Mouse (Mus musculus): Measurements from ENCODE around the gene Stk19. TPM values are rescaled to one million over a fixed set of nuclear protein-coding genes. Genes with fewer than 3 reads are reported as not detected.
"Not testable (repeated sequence)": the region's sequence is repeated elsewhere in the genome, so short reads cannot be mapped to it uniquely, and the experiment has no call there.

The Stk19 gene
- polyA plus RNA-seq, 1 experiment, result 35.9 TPM

DNA sequence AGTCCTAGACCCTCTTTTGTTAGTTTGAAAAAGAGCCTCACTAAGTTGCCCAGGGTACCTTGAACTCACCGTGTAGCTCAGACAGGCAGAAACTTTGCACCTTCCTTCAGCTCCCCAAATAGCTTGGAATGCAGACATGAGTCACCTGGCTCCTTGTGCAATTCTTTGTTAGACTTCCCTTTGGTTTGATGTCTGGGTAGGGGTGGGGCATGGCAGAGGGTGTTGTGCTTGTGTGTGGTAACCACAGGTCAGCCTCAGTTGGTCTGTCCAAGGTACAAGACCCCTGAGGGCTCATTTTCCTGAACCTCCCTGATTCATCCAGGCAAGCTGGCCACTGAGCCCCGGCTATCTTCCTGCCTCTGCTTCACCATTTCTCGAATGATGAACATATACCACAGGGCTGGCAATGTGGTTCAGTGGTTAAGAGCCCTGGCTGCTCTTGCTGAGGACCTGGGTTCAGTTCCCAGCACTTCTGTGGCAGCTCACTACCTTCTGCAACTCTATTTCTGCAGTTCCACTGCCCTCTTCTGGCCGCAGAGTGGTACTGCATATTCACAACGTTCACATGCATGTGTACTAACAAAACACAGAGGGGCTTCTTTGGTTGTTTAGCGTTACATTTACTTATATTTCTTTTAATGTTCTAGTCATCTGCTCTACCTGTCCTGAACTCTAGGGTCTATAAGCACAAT is 31.7 kb downstream of the Stk19 start:
- H3ac ChIP-seq (ENCODE audit: control insufficient read depth, insufficient read length, low read depth), result no peak overlapping the region
- no peak for TF ChIP-seq MAX (IDR thresholded peaks at IDR 0.05)
- no peak for TF ChIP-seq MYOG (IDR thresholded peaks at IDR 0.05; ENCODE audit: control insufficient read depth, extremely low read depth, insufficient read length)
- TF ChIP-seq CEBPB (IDR thresholded peaks at IDR 0.05; ENCODE audit: low read depth), result no peak
- TF ChIP-seq CTCF (IDR thresholded peaks at IDR 0.05; ENCODE audit: control insufficient read depth, insufficient read depth, insufficient read length), result no peak
- TF ChIP-seq MYOD1 (IDR thresholded peaks at IDR 0.05; ENCODE audit: control insufficient read depth, insufficient read length, low read depth), result no peak
- TF ChIP-seq USF1 (IDR thresholded peaks at IDR 0.05; ENCODE audit: low read depth), result no peak
- TF ChIP-seq FOSL1 (IDR thresholded peaks at IDR 0.05; ENCODE audit: insufficient read depth, low read length, poor library complexity, severe bottlenecking), result no peak
- no peaks in the 10 kb centered on the region for H3K79me2 ChIP-seq (ENCODE audit: control insufficient read depth, insufficient read depth)
- no peaks in the 10 kb centered on the region for H3K36me3 ChIP-seq (ENCODE audit: control insufficient read depth, insufficient read depth)
- no peak overlapping the region for H3K4me3 ChIP-seq (ENCODE audit: insufficient read depth, poor library complexity, severe bottlenecking)
- no peaks in the 10 kb centered on the region for H3K79me3 ChIP-seq (ENCODE audit: low read depth)
- H3K27me3 ChIP-seq (ENCODE audit: control insufficient read depth, insufficient read depth, insufficient read length), result peaks cover 3% of the 10 kb centered on the region

DNA sequence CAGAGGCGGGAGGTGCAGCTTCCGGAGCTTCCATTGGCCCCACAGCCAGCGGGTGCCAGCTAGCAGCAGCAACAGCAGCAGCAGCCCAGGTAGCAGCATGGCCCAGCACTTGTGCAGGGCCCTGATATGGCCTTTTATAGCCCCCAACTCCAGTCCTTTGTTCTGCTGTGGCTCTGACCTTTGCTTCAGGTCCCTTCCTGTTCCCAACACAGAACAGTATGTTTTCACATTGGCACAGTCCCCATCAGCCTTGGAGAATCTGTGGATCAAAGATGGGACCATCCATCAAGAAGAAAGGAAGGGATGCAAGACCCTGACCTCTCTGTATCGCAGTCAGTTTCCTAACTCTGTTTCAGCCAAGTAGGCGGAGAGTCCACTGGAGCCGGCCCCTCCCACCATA is 32.4 kb downstream of the Stk19 start, which contains the start of gene Cyp21a1:
Gene Cyp21a1 (minus strand): TSS at position 261 of the 400 bp plus-strand sequence.
- not testable (repeated sequence) for H3ac ChIP-seq (ENCODE audit: control insufficient read depth, insufficient read length, low read depth); H3K4me3 ChIP-seq (ENCODE audit: insufficient read depth, poor library complexity, severe bottlenecking); H3K27me3 ChIP-seq (ENCODE audit: control insufficient read depth, insufficient read depth, insufficient read length); H3K79me3 ChIP-seq (ENCODE audit: low read depth); H3K36me3 ChIP-seq (ENCODE audit: control insufficient read depth, insufficient read depth); H3K79me2 ChIP-seq (ENCODE audit: control insufficient read depth, insufficient read depth)

DNA sequence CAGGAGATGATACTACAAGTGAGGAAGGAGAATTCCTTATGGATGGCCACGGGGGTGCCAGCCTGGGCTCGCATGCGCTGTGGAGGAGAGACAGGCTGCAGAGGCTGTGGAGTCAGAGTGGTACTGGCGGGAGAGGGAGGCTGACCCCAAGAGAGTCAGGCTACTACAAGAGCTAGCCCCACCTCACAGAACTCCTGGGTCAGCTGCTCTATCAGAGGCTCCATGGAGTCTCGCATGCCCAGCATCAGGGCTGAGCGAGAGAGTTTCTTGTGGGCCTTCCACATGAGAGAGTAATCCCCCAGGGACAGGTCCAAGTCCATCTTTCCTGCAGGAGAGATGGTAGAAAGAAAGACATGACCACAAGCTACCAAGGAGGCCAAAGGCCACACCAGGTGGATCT is 33.4 kb downstream of the Stk19 start:
- not testable (repeated sequence) for H3K36me3 ChIP-seq (ENCODE audit: control insufficient read depth, insufficient read depth); H3K79me3 ChIP-seq (ENCODE audit: low read depth); H3K79me2 ChIP-seq (ENCODE audit: control insufficient read depth, insufficient read depth); H3ac ChIP-seq (ENCODE audit: control insufficient read depth, insufficient read length, low read depth); H3K4me3 ChIP-seq (ENCODE audit: insufficient read depth, poor library complexity, severe bottlenecking)
- H3K27me3 ChIP-seq (ENCODE audit: control insufficient read depth, insufficient read depth, insufficient read length), result peaks cover 10% of the 10 kb centered on the region

DNA sequence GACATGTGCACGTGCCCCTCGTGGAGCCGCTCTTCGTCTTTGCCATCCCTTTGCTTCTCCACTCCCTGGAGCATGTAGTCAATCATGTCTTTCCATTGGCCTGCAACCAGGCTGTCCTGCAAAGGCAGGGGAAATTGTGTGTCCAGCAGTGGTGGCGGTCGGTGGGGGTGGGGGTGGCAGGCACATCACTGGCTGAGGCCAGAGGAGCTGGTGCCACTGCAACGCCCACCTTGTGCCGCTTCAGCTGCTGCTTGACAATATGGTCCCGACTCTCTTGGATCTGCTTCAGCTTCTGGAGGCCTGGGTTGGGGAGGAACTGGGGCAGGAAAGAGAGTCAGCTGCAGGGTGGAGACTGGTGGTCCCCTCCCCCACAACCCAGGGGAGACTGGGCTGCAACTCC is 34.0 kb downstream of the Stk19 start:
- H3K4me3 ChIP-seq (ENCODE audit: insufficient read depth, poor library complexity, severe bottlenecking); H3K79me2 ChIP-seq (ENCODE audit: control insufficient read depth, insufficient read depth); H3K36me3 ChIP-seq (ENCODE audit: control insufficient read depth, insufficient read depth); H3K79me3 ChIP-seq (ENCODE audit: low read depth); H3ac ChIP-seq (ENCODE audit: control insufficient read depth, insufficient read length, low read depth): not testable (repeated sequence)
- peaks cover 10% of the 10 kb centered on the region for H3K27me3 ChIP-seq (ENCODE audit: control insufficient read depth, insufficient read depth, insufficient read length)

DNA sequence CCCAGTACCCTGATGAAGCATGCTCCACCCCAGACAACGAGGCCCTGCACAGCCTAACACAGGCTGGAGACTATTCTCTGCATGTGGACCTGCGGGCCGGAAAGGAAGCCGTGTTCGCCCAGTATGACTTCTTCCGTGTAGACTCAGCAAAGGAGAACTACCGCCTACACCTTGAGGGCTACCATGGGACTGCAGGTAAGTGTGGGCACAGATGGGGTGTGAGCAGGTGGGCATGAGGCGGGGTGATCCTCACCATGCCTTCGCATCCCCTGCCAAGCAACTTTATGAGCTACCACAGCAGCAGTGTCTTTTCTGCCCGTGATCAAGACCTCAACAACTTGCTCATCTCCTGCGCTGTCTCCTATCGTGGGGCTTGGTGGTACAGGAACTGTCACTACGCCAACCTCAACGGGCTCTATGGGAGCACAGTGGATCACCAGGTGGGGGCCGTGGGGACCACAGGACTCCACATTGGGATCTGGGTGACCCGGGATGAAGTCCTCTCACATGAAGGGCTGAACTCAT is 35.9 kb downstream of the Stk19 start:
- peaks cover 10% of the 10 kb centered on the region for H3K27me3 ChIP-seq (ENCODE audit: control insufficient read depth, insufficient read depth, insufficient read length)
- H3K79me2 ChIP-seq (ENCODE audit: control insufficient read depth, insufficient read depth); H3K4me3 ChIP-seq (ENCODE audit: insufficient read depth, poor library complexity, severe bottlenecking); H3ac ChIP-seq (ENCODE audit: control insufficient read depth, insufficient read length, low read depth); H3K79me3 ChIP-seq (ENCODE audit: low read depth); H3K36me3 ChIP-seq (ENCODE audit: control insufficient read depth, insufficient read depth): not testable (repeated sequence)

DNA sequence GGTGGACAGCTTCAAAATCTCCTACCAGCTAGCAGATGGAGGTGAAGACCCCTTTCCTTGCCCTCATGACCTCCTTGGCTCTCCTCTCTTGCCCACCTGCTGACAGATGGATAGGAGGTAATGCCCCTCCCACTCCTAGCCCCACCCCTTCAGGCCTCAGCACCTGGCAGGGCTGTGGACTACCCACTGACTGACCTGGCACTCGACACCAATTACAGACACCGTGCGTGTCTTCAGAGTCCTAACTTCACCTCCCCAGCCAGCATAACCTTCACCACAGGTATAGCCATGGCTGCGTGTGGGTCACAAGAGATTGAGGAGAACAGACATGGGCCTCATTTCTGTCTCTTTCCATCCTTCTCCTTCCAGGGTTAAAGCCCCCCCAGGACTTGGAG is 37.2 kb downstream of the Stk19 start:
- H3K27me3 ChIP-seq (ENCODE audit: control insufficient read depth, insufficient read depth, insufficient read length), result peaks cover 10% of the 10 kb centered on the region
- no peak overlapping the region for H3ac ChIP-seq (ENCODE audit: control insufficient read depth, insufficient read length, low read depth)
- no peak overlapping the region for H3K4me3 ChIP-seq (ENCODE audit: insufficient read depth, poor library complexity, severe bottlenecking)
- no peaks in the 10 kb centered on the region for H3K79me2 ChIP-seq (ENCODE audit: control insufficient read depth, insufficient read depth)
- no peaks in the 10 kb centered on the region for H3K36me3 ChIP-seq (ENCODE audit: control insufficient read depth, insufficient read depth)
- H3K79me3 ChIP-seq (ENCODE audit: low read depth), result no peaks in the 10 kb centered on the region
- TF ChIP-seq MYOG (IDR thresholded peaks at IDR 0.05; ENCODE audit: control insufficient read depth, extremely low read depth, insufficient read length) (no peak), CTCF (IDR thresholded peaks at IDR 0.05; ENCODE audit: control insufficient read depth, insufficient read depth, insufficient read length) (no peak), FOSL1 (IDR thresholded peaks at IDR 0.05; ENCODE audit: insufficient read depth, low read length, poor library complexity, severe bottlenecking) (no peak), MAX (IDR thresholded peaks at IDR 0.05) (no peak)

DNA sequence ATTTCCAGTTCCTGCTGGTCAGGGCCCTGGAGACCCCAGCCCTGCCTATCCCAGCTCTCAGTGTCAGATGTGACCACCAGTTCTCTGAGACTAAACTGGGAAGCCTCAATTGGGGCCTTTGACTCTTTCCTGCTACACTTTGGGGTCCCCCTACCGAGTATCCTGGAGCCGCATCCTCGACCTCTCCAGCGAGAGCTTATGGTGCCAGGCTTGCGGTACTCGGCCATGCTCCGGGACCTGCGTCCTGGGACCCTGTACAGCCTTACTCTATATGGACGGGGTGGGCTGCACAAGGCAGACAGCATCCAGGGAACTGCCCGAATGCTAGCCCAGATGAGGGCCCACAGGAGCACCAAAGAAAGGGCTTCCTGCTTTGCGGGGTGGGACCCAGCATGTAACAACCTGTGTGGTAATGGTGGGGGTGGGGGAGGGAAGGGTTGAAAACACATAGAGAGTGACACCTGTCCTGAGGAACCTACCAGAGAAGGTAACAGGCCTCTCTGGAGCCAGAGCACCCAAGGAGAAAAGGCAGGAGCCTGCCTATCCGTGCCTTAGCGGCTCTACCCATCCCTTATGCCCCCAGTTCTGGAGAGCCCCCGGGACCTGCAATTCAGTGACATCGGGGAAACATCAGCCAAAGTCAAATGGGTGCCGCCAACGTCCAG is 37.7 kb downstream of the Stk19 start:
- H3K27me3 ChIP-seq (ENCODE audit: control insufficient read depth, insufficient read depth, insufficient read length), result peaks cover 10% of the 10 kb centered on the region
- TF ChIP-seq FOSL1 (IDR thresholded peaks at IDR 0.05; ENCODE audit: insufficient read depth, low read length, poor library complexity, severe bottlenecking), result no peak
- TF ChIP-seq MYOD1 (IDR thresholded peaks at IDR 0.05; ENCODE audit: control insufficient read depth, insufficient read length, low read depth), result no peak
- no peak for TF ChIP-seq USF1 (IDR thresholded peaks at IDR 0.05; ENCODE audit: low read depth)
- TF ChIP-seq CTCF (IDR thresholded peaks at IDR 0.05; ENCODE audit: control insufficient read depth, insufficient read depth, insufficient read length), result no peak
- no peak for TF ChIP-seq MYOG (IDR thresholded peaks at IDR 0.05; ENCODE audit: control insufficient read depth, extremely low read depth, insufficient read length)
- no peak for TF ChIP-seq CEBPB (IDR thresholded peaks at IDR 0.05; ENCODE audit: low read depth)
- no peak for TF ChIP-seq MAX (IDR thresholded peaks at IDR 0.05)
- H3K79me3 ChIP-seq (ENCODE audit: low read depth), result no peaks in the 10 kb centered on the region
- no peaks in the 10 kb centered on the region for H3K36me3 ChIP-seq (ENCODE audit: control insufficient read depth, insufficient read depth)
- H3ac ChIP-seq (ENCODE audit: control insufficient read depth, insufficient read length, low read depth), result no peak overlapping the region
- no peak overlapping the region for H3K4me3 ChIP-seq (ENCODE audit: insufficient read depth, poor library complexity, severe bottlenecking)
- no peaks in the 10 kb centered on the region for H3K79me2 ChIP-seq (ENCODE audit: control insufficient read depth, insufficient read depth)

DNA sequence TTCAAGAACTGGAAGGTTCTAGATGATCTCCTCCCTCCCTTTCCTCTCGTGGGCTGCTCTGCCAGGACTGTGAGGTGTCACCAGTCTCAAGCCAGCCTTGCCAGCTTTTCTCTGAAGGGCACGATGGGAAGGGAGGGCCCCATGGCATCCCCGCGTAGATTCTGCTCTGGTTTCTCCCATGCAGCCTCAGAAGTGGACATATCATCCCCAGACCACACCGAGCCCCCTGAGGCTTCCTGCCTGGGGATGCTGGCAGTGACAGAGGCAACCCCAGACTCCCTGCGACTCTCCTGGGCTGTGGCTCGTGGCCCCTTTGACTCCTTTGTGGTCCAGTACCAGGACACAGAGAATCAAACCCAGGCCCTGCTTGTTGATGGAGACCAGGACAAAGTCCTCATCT is 38.7 kb downstream of the Stk19 start:
- not testable (repeated sequence) for H3K36me3 ChIP-seq (ENCODE audit: control insufficient read depth, insufficient read depth); H3K79me2 ChIP-seq (ENCODE audit: control insufficient read depth, insufficient read depth); H3K4me3 ChIP-seq (ENCODE audit: insufficient read depth, poor library complexity, severe bottlenecking); H3ac ChIP-seq (ENCODE audit: control insufficient read depth, insufficient read length, low read depth); H3K79me3 ChIP-seq (ENCODE audit: low read depth)
- peaks cover 10% of the 10 kb centered on the region for H3K27me3 ChIP-seq (ENCODE audit: control insufficient read depth, insufficient read depth, insufficient read length)

DNA sequence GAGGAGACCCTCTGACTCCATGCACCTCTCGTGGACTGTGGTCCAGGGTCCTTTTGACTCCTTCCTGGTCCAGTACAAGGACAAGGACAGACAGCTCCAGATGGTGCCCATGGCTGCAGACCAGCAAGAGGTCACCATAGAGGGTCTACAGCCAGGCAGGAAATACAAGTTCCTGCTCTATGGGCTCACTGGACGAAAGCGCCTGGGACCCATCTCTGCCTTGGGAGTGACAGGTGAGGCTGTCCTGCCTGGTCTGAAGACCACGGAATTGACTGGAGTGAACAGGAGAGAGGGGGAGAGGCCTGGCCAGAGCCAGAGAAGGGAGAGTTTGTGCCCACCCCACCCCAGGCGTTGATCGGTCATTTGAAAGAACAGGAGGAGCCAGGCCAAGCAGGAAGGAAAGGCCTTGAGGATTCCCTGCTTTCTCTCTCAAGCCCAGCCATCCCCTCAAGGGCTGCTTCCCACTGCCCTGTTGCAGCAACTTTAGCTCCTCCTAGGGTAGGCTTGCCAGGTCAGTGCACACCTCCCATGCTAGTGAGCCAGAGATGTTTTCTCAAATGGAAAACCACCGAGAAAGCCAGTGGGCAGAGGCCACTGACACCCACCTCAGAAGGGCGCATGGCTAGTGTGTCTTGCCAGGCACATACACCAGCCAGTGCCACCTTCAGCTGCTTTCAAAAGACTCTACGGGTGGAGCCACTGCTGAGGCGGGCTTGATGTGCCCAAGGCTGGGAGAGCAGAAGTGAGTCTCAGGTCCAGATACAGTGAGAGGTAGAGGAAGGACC is 39.3 kb downstream of the Stk19 start:
- not testable (repeated sequence) for H3K36me3 ChIP-seq (ENCODE audit: control insufficient read depth, insufficient read depth); H3K4me3 ChIP-seq (ENCODE audit: insufficient read depth, poor library complexity, severe bottlenecking)

More for the DNA sequence above, 39.3 kb downstream of the Stk19 start:
- not testable (repeated sequence) for H3K79me2 ChIP-seq (ENCODE audit: control insufficient read depth, insufficient read depth); H3K79me3 ChIP-seq (ENCODE audit: low read depth); H3ac ChIP-seq (ENCODE audit: control insufficient read depth, insufficient read length, low read depth)
- peaks cover 10% of the 10 kb centered on the region for H3K27me3 ChIP-seq (ENCODE audit: control insufficient read depth, insufficient read depth, insufficient read length)
